Mouse (Mus musculus): Measurements from ENCODE around the gene Casp7. TPM values are rescaled to one million over a fixed set of nuclear protein-coding genes. Genes with fewer than 3 reads are reported as not detected.
A peak's percentile ranks its signal among the peaks of the same experiment; 100 is the strongest.

Casp7 gene
- polyA plus RNA-seq, 1 experiment = 9.1 TPM

DNA sequence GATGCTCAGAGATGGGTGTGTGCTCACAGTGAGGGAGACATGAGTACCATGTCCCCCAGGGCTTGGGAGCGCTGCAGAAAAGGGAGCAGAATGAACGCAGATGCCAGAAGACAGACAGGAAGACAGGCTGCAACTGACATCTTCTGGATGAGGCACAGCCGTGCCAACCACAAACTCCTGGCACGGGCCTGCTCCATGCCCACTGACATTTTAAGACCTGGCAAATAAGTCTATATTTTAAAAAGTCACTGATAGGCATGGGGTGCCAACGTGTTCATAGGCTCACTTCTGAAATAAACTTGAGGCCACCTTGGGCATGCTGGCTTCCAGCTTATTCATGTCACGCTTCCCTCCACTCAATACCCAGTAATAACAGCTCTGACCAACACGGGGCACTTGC, 28.0 kb upstream of the Casp7 start:
- TF ChIP-seq CEBPB (IDR thresholded peaks at IDR 0.05; ENCODE audit: low read depth) = no peak
- no peak for TF ChIP-seq MYOG (IDR thresholded peaks at IDR 0.05; ENCODE audit: control insufficient read depth, extremely low read depth, insufficient read length)
- no peak for TF ChIP-seq CTCF (IDR thresholded peaks at IDR 0.05; ENCODE audit: control insufficient read depth, insufficient read depth, insufficient read length)
- H3K4me3 ChIP-seq (ENCODE audit: insufficient read depth, poor library complexity, severe bottlenecking) = no peak overlapping the region
- no peaks in the 10 kb centered on the region for H3K27me3 ChIP-seq (ENCODE audit: control insufficient read depth, insufficient read depth, insufficient read length)

DNA sequence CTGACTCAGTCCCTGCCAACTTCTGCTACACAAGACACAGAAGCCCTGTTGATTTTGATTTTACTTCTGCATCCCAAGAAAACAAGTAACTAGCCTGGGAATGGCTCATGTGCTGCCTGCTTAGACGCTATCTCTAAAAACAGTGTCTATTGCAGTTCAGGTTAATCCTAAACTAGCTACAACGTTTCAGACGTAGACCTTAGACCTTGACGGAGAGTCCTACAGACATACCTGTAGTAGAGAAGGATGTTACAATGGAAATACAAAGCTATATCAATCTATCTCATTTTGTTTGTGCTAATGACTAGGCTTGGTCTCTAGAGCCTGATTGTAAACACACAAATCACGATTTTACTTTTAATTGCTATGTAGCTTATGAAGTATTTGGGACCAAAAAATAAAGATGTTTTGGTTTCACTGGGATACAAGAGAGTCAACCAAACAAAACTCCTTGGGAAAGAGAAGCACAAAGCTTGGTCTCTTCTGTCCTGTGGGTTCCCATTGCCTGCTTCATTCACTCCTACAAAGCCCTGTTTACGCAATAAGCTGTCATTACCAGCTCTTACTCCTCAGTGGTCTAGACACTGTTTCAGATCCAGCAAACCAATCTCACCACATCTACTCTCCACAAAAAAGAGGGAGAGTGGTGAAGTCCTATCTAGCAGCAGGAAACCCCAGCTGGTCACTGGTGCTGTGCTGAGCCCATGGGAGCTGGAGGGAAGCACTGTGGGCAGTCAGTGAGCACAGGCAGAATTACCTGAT, 26.4 kb upstream of the Casp7 start:
- TF ChIP-seq CEBPB (IDR thresholded peaks at IDR 0.05; ENCODE audit: low read depth) = peak; percentile 65
- TF ChIP-seq MYOG (IDR thresholded peaks at IDR 0.05; ENCODE audit: control insufficient read depth, extremely low read depth, insufficient read length) = no peak
- no peak for TF ChIP-seq USF1 (IDR thresholded peaks at IDR 0.05; ENCODE audit: low read depth)
- TF ChIP-seq CTCF (IDR thresholded peaks at IDR 0.05; ENCODE audit: control insufficient read depth, insufficient read depth, insufficient read length) = no peak
- no peak for TF ChIP-seq MAX (IDR thresholded peaks at IDR 0.05)
- no peak for TF ChIP-seq MYOD1 (IDR thresholded peaks at IDR 0.05; ENCODE audit: control insufficient read depth, insufficient read length, low read depth)

More for the DNA sequence above, 28.0 kb upstream of the Casp7 start:
- H3K36me3 ChIP-seq (ENCODE audit: control insufficient read depth, insufficient read depth) = no peaks in the 10 kb centered on the region
- H3K79me2 ChIP-seq (ENCODE audit: control insufficient read depth, insufficient read depth) = no peaks in the 10 kb centered on the region
- H3ac ChIP-seq (ENCODE audit: control insufficient read depth, insufficient read length, low read depth) = no peak overlapping the region
- no peaks in the 10 kb centered on the region for H3K79me3 ChIP-seq (ENCODE audit: low read depth)

DNA sequence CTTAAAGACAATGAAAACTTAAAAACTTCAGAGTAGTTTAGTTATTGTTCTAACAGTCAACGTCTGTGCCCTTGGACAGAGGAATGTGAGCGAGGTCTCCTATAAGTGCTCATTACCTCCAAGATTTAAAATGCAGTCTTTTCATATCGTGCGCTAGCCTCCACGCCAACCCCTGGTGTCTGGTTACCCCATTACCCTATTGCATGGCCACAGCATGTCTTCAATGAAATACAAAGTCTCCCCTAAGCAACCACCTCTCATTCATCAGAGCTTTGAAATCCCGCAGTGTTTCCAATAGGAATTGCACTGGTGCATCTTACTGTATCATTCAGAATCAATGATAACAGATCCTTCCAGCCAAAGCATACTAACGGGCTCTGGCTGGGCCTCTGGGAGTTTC, 24.7 kb upstream of the Casp7 start:
- Histone ChIP-seq H3K4me3 (ENCODE audit: insufficient read depth, poor library complexity, severe bottlenecking) (no peak overlapping the region), H3ac (ENCODE audit: control insufficient read depth, insufficient read length, low read depth) (no peak overlapping the region), H3K36me3 (ENCODE audit: control insufficient read depth, insufficient read depth) (no peaks in the 10 kb centered on the region), H3K79me2 (ENCODE audit: control insufficient read depth, insufficient read depth) (no peaks in the 10 kb centered on the region), H3K79me3 (ENCODE audit: low read depth) (no peaks in the 10 kb centered on the region), H3K27me3 (ENCODE audit: control insufficient read depth, insufficient read depth, insufficient read length) (no peaks in the 10 kb centered on the region)
- no peak for TF ChIP-seq MAX (IDR thresholded peaks at IDR 0.05)
- no peak for TF ChIP-seq FOSL1 (IDR thresholded peaks at IDR 0.05; ENCODE audit: insufficient read depth, low read length, poor library complexity, severe bottlenecking)
- no peak for TF ChIP-seq MYOG (IDR thresholded peaks at IDR 0.05; ENCODE audit: control insufficient read depth, extremely low read depth, insufficient read length)
- no peak for TF ChIP-seq CEBPB (IDR thresholded peaks at IDR 0.05; ENCODE audit: low read depth)
- no peak for TF ChIP-seq MYOD1 (IDR thresholded peaks at IDR 0.05; ENCODE audit: control insufficient read depth, insufficient read length, low read depth)
- TF ChIP-seq CTCF (IDR thresholded peaks at IDR 0.05; ENCODE audit: control insufficient read depth, insufficient read depth, insufficient read length) = no peak
- no peak for TF ChIP-seq USF1 (IDR thresholded peaks at IDR 0.05; ENCODE audit: low read depth)

More for the DNA sequence above, 26.4 kb upstream of the Casp7 start:
- Histone ChIP-seq H3K79me3 (ENCODE audit: low read depth) (no peaks in the 10 kb centered on the region), H3K4me3 (ENCODE audit: insufficient read depth, poor library complexity, severe bottlenecking) (no peak overlapping the region), H3K79me2 (ENCODE audit: control insufficient read depth, insufficient read depth) (no peaks in the 10 kb centered on the region), H3K36me3 (ENCODE audit: control insufficient read depth, insufficient read depth) (no peaks in the 10 kb centered on the region), H3ac (ENCODE audit: control insufficient read depth, insufficient read length, low read depth) (no peak overlapping the region), H3K27me3 (ENCODE audit: control insufficient read depth, insufficient read depth, insufficient read length) (no peaks in the 10 kb centered on the region)

DNA sequence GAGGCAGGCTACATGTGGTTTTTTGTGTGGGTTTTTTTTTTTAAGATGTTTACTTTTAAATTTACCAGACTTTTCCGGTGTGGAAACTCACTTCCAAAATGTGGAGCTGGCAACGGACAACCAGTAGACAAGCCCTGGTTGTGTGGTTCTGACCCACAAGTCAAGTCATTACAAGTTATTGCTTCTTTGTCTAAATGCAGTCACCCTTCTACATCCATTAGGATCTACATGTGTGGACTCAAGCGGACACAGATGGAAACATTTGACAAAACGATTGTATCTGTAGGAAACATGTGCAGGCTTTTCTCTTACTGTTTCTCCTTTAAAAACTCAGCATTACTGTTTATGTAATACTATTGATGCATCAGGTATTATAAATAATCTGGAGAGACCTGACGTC, 23.7 kb upstream of the Casp7 start:
- TF ChIP-seq MYOG (IDR thresholded peaks at IDR 0.05; ENCODE audit: control insufficient read depth, extremely low read depth, insufficient read length) (no peak), CEBPB (IDR thresholded peaks at IDR 0.05; ENCODE audit: low read depth) (no peak), FOSL1 (IDR thresholded peaks at IDR 0.05; ENCODE audit: insufficient read depth, low read length, poor library complexity, severe bottlenecking) (no peak), MAX (IDR thresholded peaks at IDR 0.05) (no peak), CTCF (IDR thresholded peaks at IDR 0.05; ENCODE audit: control insufficient read depth, insufficient read depth, insufficient read length) (no peak), MYOD1 (IDR thresholded peaks at IDR 0.05; ENCODE audit: control insufficient read depth, insufficient read length, low read depth) (no peak), USF1 (IDR thresholded peaks at IDR 0.05; ENCODE audit: low read depth) (no peak)
- Histone ChIP-seq H3K79me2 (ENCODE audit: control insufficient read depth, insufficient read depth) (no peaks in the 10 kb centered on the region), H3ac (ENCODE audit: control insufficient read depth, insufficient read length, low read depth) (no peak overlapping the region), H3K4me3 (ENCODE audit: insufficient read depth, poor library complexity, severe bottlenecking) (no peak overlapping the region), H3K79me3 (ENCODE audit: low read depth) (no peaks in the 10 kb centered on the region), H3K27me3 (ENCODE audit: control insufficient read depth, insufficient read depth, insufficient read length) (no peaks in the 10 kb centered on the region), H3K36me3 (ENCODE audit: control insufficient read depth, insufficient read depth) (no peaks in the 10 kb centered on the region)

DNA sequence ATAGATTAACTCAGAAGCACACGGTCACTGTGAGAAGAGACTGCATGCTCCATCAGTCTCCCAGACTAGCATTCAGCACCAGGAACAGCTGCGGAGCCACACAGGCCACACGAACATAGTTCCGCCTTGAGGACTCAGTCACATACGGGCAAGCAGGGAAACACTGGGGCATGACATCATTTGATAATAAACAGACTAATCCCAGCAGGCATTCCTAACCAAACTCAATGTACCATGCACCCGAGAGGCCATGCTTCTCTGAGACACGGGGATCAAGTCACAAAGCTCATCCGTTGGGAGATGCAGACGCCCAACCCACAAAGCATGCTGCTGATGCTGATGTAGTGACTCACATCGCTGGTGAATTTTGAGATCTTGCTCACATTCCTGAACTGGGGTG, 22.9 kb upstream of the Casp7 start:
- Histone ChIP-seq H3K79me3 (ENCODE audit: low read depth) (no peaks in the 10 kb centered on the region), H3ac (ENCODE audit: control insufficient read depth, insufficient read length, low read depth) (no peak overlapping the region), H3K27me3 (ENCODE audit: control insufficient read depth, insufficient read depth, insufficient read length) (no peaks in the 10 kb centered on the region), H3K79me2 (ENCODE audit: control insufficient read depth, insufficient read depth) (no peaks in the 10 kb centered on the region), H3K36me3 (ENCODE audit: control insufficient read depth, insufficient read depth) (no peaks in the 10 kb centered on the region), H3K4me3 (ENCODE audit: insufficient read depth, poor library complexity, severe bottlenecking) (no peak overlapping the region)
- TF ChIP-seq CEBPB (IDR thresholded peaks at IDR 0.05; ENCODE audit: low read depth) (no peak), MYOD1 (IDR thresholded peaks at IDR 0.05; ENCODE audit: control insufficient read depth, insufficient read length, low read depth) (peak; percentile 94), MYOG (IDR thresholded peaks at IDR 0.05; ENCODE audit: control insufficient read depth, extremely low read depth, insufficient read length) (no peak), CTCF (IDR thresholded peaks at IDR 0.05; ENCODE audit: control insufficient read depth, insufficient read depth, insufficient read length) (no peak), USF1 (IDR thresholded peaks at IDR 0.05; ENCODE audit: low read depth) (peak; percentile 15), FOSL1 (IDR thresholded peaks at IDR 0.05; ENCODE audit: insufficient read depth, low read length, poor library complexity, severe bottlenecking) (peak; percentile 71), MAX (IDR thresholded peaks at IDR 0.05) (peak; percentile 98)

DNA sequence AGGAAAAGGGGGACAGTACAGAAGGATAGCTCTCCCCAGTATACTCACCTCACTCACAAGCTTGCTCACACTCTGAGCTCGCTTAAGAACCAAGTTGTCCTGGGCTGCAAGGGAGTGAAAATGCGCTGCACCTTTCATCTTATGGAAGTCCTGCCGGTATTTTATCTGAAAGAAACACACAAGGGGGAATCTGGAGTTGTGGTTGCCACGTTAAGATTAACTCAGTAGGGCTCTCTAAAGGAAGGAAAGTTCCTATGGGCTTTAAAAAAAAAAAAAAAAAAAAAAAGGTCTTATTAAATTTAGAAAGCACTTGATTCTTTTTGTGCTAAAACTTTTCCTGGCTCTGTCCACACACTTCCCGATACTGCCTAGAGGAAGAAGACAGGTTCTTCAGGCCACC, 18.9 kb upstream of the Casp7 start:
- no peaks in the 10 kb centered on the region for H3K79me2 ChIP-seq (ENCODE audit: control insufficient read depth, insufficient read depth)
- no peaks in the 10 kb centered on the region for H3K27me3 ChIP-seq (ENCODE audit: control insufficient read depth, insufficient read depth, insufficient read length)
- TF ChIP-seq MAX (IDR thresholded peaks at IDR 0.05) (no peak), FOSL1 (IDR thresholded peaks at IDR 0.05; ENCODE audit: insufficient read depth, low read length, poor library complexity, severe bottlenecking) (no peak), MYOG (IDR thresholded peaks at IDR 0.05; ENCODE audit: control insufficient read depth, extremely low read depth, insufficient read length) (no peak), MYOD1 (IDR thresholded peaks at IDR 0.05; ENCODE audit: control insufficient read depth, insufficient read length, low read depth) (no peak), CEBPB (IDR thresholded peaks at IDR 0.05; ENCODE audit: low read depth) (no peak), USF1 (IDR thresholded peaks at IDR 0.05; ENCODE audit: low read depth) (no peak), CTCF (IDR thresholded peaks at IDR 0.05; ENCODE audit: control insufficient read depth, insufficient read depth, insufficient read length) (no peak)
- H3K36me3 ChIP-seq (ENCODE audit: control insufficient read depth, insufficient read depth) = no peaks in the 10 kb centered on the region
- no peaks in the 10 kb centered on the region for H3K79me3 ChIP-seq (ENCODE audit: low read depth)
- H3ac ChIP-seq (ENCODE audit: control insufficient read depth, insufficient read length, low read depth) = no peak overlapping the region
- H3K4me3 ChIP-seq (ENCODE audit: insufficient read depth, poor library complexity, severe bottlenecking) = no peak overlapping the region
